Mouse (Mus musculus): ENCODE data around the gene Sord. TPM values are rescaled to one million over a fixed set of nuclear protein-coding genes. Genes with fewer than 3 reads are reported as not detected.

Gene Sord
- polyA plus RNA-seq, 1 experiment from 2014 or later = 21.4 TPM

- ATAC-seq (ENCODE audit: low FRiP score) = no peak
- H3K27me3 ChIP-seq (replicated peaks) = peaks cover 90% of the 10 kb centered on the region
- peaks cover 45% of the 10 kb centered on the region for H3K4me1 ChIP-seq
- H3K9me3 ChIP-seq (replicated peaks) = no peaks in the 10 kb centered on the region
- no peak overlapping the region for H3K27ac ChIP-seq (replicated peaks)
- peak overlapping the region; percentile 23 for H3K4me3 ChIP-seq (replicated peaks)
- H3K9ac ChIP-seq (replicated peaks) = no peak overlapping the region
- H3K4me2 ChIP-seq = peak overlapping the region; percentile 49
- H3K36me3 ChIP-seq = no peaks in the 10 kb centered on the region
- WGBS = under 1% methylated on average over 35 of the region's 35 CpGs
Measured at GRCm38 (mm10) chr2:122297271-122298095, 62.9 kb downstream of the Sord start.

- H3K9me3 ChIP-seq (replicated peaks) = no peaks in the 10 kb centered on the region
- 4% methylated on average over 13 of the region's 13 CpGs for WGBS
- 0 out of 2 replicates have a peak within 1 kb of the TSS, but pooled peaks have one; percentile 11 for H3K9ac ChIP-seq (replicated peaks)
- no peaks in the 10 kb centered on the region for H3K36me3 ChIP-seq
- H3K27me3 ChIP-seq (replicated peaks) = peaks cover 94% of the 10 kb centered on the region
- peak within 1 kb of the TSS; percentile 56 for H3K4me2 ChIP-seq
- H3K4me3 ChIP-seq (replicated peaks) = peak within 1 kb of the TSS; percentile 23
- ATAC-seq (ENCODE audit: low FRiP score) = no peak
- no peak within 1 kb of the TSS for H3K27ac ChIP-seq (replicated peaks)
- peaks cover 48% of the 10 kb centered on the region for H3K4me1 ChIP-seq
Measured at GRCm38 (mm10) chr2:122298096-122298499, 63.5 kb downstream of the Sord start, which contains the start of gene Duox2. Duox2 (minus strand) TSS chr2:122298449.

GRCm38 (mm10) chr2:122298596-122299490 lies 64.3 kb downstream of the Sord start, which contains the start of gene Duoxa2:
Duoxa2 (plus strand) TSS chr2:122298900.
- under 1% methylated on average over 43 of the region's 43 CpGs for WGBS
- Histone ChIP-seq H3K4me3 (replicated peaks) (peak within 1 kb of the TSS; percentile 23), H3K9me3 (replicated peaks) (no peaks in the 10 kb centered on the region), H3K4me1 (peaks cover 48% of the 10 kb centered on the region), H3K27me3 (replicated peaks) (peaks cover 94% of the 10 kb centered on the region), H3K36me3 (no peaks in the 10 kb centered on the region), H3K4me2 (peak within 1 kb of the TSS; percentile 56), H3K9ac (replicated peaks) (0 out of 2 replicates have a peak within 1 kb of the TSS, but pooled peaks have one; percentile 11), H3K27ac (replicated peaks) (no peak within 1 kb of the TSS)
- no peak for ATAC-seq (ENCODE audit: low FRiP score)

DNA sequence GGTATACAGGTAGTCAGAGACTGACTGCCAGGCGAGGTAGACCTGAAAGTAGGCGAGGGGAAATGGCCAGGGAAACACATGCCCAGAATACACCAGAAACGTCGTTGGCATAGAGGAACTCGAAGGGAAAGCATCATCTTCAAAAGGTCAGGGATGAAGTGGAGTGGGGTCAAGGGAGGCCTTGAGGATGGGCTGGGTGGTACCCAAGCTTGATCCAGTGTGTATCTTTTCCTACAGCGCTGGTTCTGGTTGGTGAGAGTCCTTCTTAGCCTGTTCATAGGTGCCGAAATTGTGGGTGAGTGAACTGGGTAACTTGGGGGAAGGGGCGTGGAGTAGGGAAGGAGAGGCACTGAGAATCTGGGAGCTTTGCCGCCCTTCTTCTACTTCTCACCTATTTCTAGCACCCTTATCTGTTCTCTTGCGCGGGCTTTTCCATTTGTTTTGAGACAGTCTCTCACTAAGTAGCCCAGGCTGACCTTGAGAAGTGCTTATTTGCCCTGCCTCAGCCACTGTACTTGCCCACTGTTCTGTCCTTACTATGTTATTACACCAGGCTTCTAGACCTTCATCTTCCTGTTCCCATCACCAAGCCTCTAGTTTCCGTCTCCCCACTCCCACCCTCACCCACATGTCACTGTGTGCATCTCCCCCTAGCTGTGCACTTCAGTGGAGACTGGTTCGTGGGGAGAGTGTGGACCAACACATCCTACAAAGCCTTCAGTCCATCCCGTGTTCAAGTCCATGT lies 65.5 kb downstream of the Sord start:
- Histone ChIP-seq H3K4me3 (replicated peaks) (no peak overlapping the region), H3K27me3 (replicated peaks) (peaks cover 94% of the 10 kb centered on the region), H3K4me2 (0 out of 2 replicates have a peak overlapping the region, but pooled peaks have one; percentile 4), H3K27ac (replicated peaks) (no peak overlapping the region), H3K4me1 (peaks cover 48% of the 10 kb centered on the region), H3K9me3 (replicated peaks) (no peaks in the 10 kb centered on the region), H3K36me3 (no peaks in the 10 kb centered on the region), H3K9ac (replicated peaks) (no peak overlapping the region)
- no peak for ATAC-seq (ENCODE audit: low FRiP score)
- WGBS = 9% methylated on average over 14 of the region's 14 CpGs

DNA sequence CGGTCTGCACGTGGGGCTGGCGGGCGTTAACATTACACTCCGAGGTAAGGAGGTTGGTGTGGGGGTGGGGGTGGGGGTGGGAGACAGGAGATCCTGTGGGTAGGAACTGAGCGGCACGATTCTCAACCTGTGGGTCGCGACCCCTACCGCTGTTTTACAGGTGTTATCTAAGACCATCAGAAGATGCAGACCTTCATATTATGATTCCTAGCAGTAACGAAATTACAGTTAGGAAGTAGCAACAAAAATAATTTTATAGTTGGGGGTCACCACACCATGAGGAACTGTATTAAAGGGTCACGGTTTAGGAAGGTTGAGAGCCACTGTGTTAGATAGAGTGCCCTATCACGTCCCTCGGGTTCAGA lies 66.1 kb downstream of the Sord start:
- Histone ChIP-seq H3K4me1 (peaks cover 48% of the 10 kb centered on the region), H3K4me3 (replicated peaks) (peak overlapping the region; percentile 45), H3K27ac (replicated peaks) (no peak overlapping the region), H3K9ac (replicated peaks) (no peak overlapping the region), H3K9me3 (replicated peaks) (no peaks in the 10 kb centered on the region), H3K4me2 (peak overlapping the region; percentile 87), H3K36me3 (no peaks in the 10 kb centered on the region), H3K27me3 (replicated peaks) (peaks cover 94% of the 10 kb centered on the region)
- ATAC-seq (ENCODE audit: low FRiP score) = no peak
- 5% methylated on average over 14 of the region's 14 CpGs for WGBS

DNA sequence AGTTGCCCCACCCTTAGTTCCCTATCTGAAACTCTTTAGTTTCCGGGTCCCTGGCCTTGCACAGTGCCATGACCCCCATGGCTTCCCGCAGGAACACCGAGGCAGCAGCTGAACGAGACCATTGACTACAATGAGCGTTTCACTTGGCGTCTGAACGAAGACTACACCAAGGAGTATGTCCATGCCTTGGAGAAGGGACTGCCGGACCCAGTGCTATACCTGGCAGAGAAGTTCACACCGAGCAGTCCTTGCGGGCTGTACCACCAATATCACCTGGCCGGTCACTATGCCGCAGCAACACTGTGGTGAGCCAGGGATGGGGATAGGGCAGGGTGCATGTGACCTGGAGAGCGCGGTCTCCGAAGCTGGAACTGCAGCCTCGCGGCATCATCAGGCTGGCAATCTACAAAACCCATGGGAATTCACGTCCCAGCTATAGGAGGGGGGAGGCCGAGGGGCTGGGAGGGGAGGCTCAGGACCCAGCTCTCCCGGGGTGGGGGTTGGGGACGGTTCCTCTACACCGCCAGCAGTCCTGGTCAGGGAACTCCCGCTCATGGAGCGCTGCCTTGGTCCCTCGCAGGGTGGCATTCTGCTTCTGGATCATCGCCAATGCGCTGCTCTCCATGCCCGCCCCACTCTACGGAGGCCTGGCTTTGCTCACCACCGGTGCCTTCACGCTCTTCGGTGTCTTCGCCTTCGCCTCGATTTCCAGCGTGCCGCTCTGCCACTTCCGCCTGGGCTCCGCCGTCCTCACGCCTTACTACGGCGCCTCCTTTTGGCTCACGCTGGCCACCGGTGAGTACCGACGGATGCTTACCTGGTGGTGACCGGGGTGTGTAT lies 66.8 kb downstream of the Sord start:
- Histone ChIP-seq H3K4me3 (replicated peaks) (peak overlapping the region; percentile 45), H3K4me2 (peak overlapping the region; percentile 87), H3K27ac (replicated peaks) (no peak overlapping the region), H3K9me3 (replicated peaks) (no peaks in the 10 kb centered on the region), H3K9ac (replicated peaks) (peak overlapping the region; percentile 52), H3K36me3 (no peaks in the 10 kb centered on the region), H3K27me3 (replicated peaks) (peaks cover 95% of the 10 kb centered on the region), H3K4me1 (peaks cover 48% of the 10 kb centered on the region)
- ATAC-seq (ENCODE audit: low FRiP score) = peak; percentile 61
- WGBS = under 1% methylated on average over 48 of the region's 48 CpGs

GRCm38 (mm10) chr2:122301921-122302573 lies 67.5 kb downstream of the Sord start:
- Histone ChIP-seq H3K4me2 (peak overlapping the region; percentile 87), H3K9me3 (replicated peaks) (no peaks in the 10 kb centered on the region), H3K36me3 (no peaks in the 10 kb centered on the region), H3K9ac (replicated peaks) (peak overlapping the region; percentile 52), H3K4me1 (peaks cover 45% of the 10 kb centered on the region), H3K27me3 (replicated peaks) (peaks cover 96% of the 10 kb centered on the region), H3K27ac (replicated peaks) (no peak overlapping the region), H3K4me3 (replicated peaks) (peak overlapping the region; percentile 45)
- 7% methylated on average over 23 of the region's 23 CpGs for WGBS
- no peak for ATAC-seq (ENCODE audit: low FRiP score)

GRCm38 (mm10) chr2:122302574-122303241 lies 68.2 kb downstream of the Sord start:
- Histone ChIP-seq H3K4me1 (peaks cover 38% of the 10 kb centered on the region), H3K4me2 (peak overlapping the region; percentile 87), H3K9ac (replicated peaks) (no peak overlapping the region), H3K4me3 (replicated peaks) (peak overlapping the region; percentile 45; the same call in 1 of the 2 replicates), H3K9me3 (replicated peaks) (no peaks in the 10 kb centered on the region), H3K36me3 (no peaks in the 10 kb centered on the region), H3K27ac (replicated peaks) (no peak overlapping the region), H3K27me3 (replicated peaks) (peaks cover 92% of the 10 kb centered on the region)
- ATAC-seq (ENCODE audit: low FRiP score) = peak; percentile 62; the same call in 1 of the 2 replicates
- WGBS = 13% methylated on average over 9 of the region's 9 CpGs

GRCm38 (mm10) chr2:122304544-122304943 lies 70.0 kb downstream of the Sord start:
- Histone ChIP-seq H3K27me3 (replicated peaks) (peaks cover 87% of the 10 kb centered on the region), H3K4me2 (no peak overlapping the region), H3K27ac (replicated peaks) (no peak overlapping the region), H3K4me1 (peaks cover 20% of the 10 kb centered on the region), H3K36me3 (no peaks in the 10 kb centered on the region), H3K9me3 (replicated peaks) (no peaks in the 10 kb centered on the region), H3K4me3 (replicated peaks) (no peak overlapping the region), H3K9ac (replicated peaks) (no peak overlapping the region)
- WGBS = 92% methylated on average over 6 of the region's 6 CpGs
- no peak for ATAC-seq (ENCODE audit: low FRiP score)

All from neural tube, embryonic 15.5 days (tissue).